Mouse (Mus musculus): ENCODE measurements at regions not wholly inside any gene's neighbourhood (a gene's known extent, or its start where the extent isn't known, plus 50 kb on each side); places are given as distances from the start of the nearest gene placed in this dataset.
"Not testable (repeated sequence)": the region's sequence is repeated elsewhere in the genome, so short reads cannot be mapped to it uniquely, and the experiment has no call there.

DNA sequence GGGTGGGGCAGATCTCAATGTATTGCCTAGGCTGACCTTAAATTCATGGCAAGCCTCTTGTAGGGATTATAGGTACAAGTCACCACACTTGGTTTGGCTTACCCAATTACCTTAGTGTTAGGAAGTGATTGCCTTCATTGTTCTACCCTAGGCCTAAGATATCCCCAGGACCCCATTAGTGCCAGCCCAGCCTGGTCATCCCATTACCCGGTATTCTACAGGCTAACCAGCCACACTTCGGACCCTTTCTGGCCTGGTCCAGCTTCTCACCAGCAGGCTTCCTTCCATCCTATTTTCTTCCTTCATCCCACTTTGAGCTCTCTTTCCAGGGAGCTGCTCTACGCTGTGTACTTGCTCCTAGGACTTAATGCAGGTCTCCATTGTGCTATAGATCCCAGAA, 59.5 kb downstream of the Tex35 start:
- ATAC-seq (replicated peaks; ENCODE audit: low read depth, poor library complexity, severe bottlenecking) = no peak

DNA sequence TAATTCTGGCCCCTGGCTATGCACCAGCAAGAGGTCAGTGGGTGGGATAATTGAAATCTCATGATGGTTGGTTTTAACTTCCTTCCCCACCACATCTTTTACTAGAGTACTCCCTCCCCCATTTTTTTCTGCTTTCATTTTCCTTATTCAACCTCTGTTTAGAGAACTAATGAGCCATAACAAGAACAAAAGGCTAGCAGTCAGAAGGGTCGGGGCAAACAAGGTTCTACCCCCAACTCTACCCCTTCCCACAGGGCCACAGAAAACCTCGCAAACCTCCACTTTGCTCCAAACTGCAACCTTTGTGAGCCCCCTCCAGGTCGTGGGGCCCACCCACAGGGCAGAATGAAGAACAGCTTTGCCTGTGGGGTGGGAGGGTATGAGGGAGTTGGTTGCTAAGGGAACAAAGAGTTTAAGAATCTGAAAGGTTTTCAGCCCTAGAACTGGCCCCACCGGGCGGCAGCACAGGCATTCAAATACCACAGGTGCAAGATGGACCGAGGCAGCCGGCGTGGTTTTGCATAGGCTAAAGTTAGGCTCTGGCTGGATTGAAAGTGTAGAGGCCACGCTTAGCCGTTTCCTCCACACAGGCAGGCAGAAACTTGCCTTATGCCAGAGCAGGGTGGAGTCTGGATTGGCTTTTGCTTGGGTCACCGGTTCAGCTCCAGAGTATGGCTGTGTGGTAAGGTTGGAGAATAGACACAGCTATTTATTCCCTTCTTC, 60.1 kb downstream of the Tex35 start:
- ATAC-seq (replicated peaks; ENCODE audit: low read depth, poor library complexity, severe bottlenecking) = peak; percentile 66

DNA sequence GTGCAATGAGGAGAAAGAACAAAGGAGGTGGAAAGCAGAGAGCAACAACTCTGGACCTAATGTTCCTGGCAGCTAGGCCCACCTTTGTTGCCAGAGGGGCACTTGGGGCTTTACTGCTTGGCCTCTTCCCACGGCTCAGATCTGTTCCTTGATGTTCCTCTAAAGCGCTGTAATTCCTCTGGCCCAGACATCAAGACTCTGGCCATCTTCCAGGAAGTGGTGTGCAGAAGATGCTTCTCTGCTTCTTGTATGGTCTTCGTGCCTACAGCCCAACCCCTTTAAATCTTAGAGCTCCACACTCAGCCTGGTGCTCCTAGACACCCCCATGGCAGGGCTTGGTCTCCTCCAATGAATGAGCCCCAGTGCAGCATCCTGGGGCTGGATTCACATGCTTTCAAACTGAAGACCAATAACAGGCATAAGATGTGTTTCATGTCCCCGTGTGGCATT, 60.7 kb downstream of the Tex35 start:
- ATAC-seq (replicated peaks; ENCODE audit: low read depth, poor library complexity, severe bottlenecking) = peak; percentile 20; the same call in 1 of the 2 replicates

DNA sequence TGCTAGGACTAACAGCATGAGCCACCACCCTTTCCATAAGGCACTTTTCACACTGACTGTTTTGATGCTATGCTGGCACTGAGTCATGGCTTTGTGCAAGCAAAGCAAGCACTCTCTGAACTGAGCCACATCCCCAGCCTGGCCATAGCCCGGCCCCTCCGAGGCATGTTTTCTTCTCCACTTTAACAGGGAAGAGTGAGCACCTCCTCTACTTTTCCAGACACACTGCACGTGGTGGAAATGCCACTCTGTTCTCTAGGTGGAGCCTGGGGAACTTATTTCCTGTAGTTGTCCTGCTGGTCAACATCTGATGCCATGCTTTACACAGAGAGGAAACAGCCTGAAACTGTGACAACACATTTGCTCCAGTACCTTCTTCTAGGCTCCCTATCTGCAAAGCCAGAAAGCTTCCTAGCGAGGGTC, 61.7 kb downstream of the Tex35 start:
- no peak for ATAC-seq (replicated peaks; ENCODE audit: low read depth, poor library complexity, severe bottlenecking)

DNA sequence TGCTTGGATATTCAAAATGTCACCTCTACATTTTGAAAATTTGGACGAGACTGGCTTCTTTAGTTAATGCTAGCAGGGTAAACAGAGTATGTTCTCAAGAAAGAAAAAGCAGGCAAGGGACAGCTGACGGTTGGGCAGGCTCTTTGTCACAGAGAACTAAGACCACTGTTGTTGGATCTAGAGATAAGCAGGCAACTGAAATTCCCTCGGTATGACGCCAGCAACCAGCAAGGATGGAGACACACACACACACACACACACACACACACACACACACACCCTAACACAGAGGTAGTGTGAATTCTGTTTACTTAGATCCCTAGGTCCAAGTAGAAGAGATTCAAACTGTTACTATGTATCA, 68.7 kb downstream of the Tex35 start:
- peak; percentile 24; the same call in 1 of the 2 replicates for ATAC-seq (replicated peaks; ENCODE audit: low read depth, poor library complexity, severe bottlenecking)

DNA sequence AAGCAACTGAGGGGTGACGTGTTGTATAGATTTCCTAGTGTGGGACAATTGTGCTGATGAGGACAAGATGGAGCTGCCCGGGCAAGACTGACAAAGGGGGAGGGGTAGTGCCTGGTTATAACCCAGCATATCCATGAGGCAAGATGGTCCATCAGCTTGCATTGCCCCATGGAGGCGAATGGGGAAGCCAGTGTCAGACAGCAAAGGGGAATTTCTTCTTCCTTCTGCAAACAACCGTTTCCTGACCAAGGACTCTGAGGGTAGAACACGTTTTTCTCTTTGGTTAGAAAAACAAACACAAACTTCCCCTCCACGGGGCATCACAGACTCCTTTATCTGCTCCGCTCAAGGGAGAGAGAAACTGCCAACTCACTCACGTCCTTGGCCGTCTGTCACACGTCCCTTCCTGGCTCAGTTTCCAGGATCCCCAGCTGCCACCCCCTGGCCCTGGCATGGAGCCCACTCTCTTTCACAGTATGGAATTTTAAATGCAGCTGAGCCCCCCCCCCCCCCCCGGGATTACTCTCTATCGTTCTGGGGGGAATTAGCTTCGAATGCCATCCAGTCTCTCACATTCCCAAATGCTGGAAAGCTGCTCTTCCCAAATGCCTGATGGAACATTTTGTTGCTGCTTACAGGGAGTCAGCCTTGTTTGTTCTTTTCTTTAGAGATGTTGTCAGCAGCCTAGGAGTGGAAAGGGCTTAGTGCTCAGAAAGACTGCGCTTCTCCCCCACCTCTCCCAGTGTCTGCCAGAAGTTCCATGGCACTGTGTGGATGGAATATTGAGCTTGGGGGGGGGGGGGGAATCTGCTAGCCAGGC, 69.3 kb downstream of the Tex35 start:
- peak; percentile 90 for ATAC-seq (replicated peaks; ENCODE audit: low read depth, poor library complexity, severe bottlenecking)

DNA sequence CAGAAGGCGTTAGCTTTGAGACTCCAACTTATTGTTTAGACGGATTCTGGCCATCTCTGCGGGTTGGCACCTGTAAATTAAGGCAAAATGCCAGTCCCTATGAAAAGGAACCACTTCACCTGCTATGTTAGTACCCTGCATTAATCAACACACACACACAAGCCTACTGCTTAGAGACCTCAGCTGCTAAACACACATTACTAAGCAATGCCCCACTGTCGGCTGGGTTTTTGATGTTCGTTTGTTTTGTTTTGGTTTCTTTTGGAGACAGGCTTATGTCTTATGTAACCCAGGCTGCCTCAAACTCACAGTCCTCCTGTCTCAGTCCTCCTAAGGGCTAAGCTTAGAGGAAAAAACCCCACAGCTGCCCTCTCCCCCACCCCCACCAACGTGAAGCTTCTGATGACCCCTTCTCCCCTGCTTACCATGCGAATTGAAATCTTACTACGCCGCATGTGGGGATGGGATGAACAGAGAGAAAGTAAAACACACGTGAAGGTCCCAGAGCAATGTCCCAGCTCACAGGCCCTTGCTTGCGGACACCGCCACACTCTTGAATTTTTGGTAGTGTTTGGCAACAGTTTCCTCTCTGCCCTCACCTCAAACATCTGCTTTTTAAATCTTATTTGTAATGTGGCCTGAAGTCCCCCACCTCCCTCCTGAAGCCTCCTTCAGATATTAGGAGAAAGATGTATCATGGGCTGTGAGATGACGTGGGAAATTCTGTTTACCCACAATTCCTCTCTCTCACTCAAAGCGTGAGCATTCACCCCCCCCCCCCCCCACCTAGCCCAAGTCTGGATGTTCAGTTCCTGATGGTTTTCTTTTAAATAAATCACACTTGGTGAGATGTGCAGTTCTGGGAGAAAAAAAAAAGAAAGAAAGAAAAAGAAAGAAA, 70.1 kb downstream of the Tex35 start:
- 0 out of 2 replicates have a peak, but pooled peaks have one; percentile 19 for ATAC-seq (replicated peaks; ENCODE audit: low read depth, poor library complexity, severe bottlenecking)

DNA sequence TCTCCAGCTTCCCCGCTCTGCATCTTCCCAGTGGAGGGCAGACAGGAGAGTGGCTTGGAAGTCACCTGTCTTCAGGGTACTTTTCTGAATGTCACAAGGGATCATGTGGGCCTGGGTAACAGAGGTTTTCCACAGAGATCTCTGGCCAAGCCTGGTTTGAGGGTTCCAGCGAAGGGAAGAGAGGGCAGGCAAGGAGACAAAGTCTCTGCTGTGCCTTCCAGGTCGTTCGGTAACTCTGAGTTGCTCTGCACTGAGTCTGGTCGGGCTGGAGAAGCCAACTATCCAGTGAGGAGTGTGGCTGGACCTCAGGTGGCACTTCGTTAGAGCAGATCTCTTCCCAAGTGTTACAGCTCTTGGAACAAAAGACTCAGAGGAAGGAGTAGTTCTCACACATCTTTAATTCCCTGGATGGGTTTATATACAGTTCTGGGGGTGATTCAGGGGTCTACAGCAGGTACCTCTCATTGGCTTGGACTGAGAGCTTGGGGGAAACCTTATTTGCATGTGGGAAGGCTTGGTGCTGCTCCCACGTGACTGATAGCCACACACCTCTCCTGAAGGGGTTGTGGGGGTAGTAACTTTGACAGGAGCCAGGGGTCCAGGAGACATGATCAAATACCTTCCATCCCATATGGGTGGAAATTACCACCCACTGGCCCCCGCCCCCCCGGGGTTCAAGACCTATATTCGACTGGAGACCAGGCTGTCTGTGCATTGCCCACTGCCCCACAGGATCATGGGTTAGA, 71.1 kb downstream of the Tex35 start:
- no peak for ATAC-seq (replicated peaks; ENCODE audit: low read depth, poor library complexity, severe bottlenecking)

DNA sequence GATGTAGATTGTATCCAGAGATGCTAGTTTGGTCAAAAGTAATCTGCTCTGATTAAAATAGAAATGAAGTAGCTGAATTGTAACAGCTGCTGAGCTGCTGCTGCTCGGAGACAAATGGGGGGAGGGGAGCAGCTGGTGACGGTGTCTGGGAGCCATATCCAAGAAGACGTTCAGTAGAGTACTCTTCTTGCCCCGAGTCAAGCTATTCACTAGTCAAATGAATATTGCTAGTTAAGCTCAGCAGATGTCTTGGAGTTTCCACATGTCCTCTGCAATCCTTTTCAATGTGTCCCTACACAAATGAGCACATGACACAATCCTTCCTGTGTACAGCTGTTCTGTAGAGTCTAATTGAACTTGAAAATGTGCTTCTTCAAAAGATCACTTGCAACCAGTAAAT, 71.7 kb downstream of the Tex35 start:
- ATAC-seq (replicated peaks; ENCODE audit: low read depth, poor library complexity, severe bottlenecking) = no peak

DNA sequence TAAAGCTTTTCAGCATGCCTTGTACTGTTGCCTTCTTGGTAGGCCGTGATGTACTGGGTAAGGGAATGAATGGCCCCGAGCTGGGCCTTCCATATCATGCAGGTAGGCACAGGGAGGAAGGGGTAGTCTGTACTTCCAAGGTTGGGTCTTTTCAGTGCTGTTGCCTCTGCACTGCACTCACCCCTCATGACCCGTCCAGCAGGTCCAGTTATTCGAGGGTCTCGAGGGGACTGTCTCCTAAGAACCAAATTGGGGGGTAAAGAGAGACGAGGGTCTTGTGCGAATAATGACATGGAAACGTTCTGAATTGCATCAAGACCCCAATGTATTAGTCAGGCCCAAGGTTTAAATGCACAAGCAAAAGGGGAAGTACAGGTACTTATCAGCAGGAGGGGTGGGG, 73.3 kb downstream of the Tex35 start:
- ATAC-seq (replicated peaks; ENCODE audit: low read depth, poor library complexity, severe bottlenecking) = not testable (repeated sequence)

DNA sequence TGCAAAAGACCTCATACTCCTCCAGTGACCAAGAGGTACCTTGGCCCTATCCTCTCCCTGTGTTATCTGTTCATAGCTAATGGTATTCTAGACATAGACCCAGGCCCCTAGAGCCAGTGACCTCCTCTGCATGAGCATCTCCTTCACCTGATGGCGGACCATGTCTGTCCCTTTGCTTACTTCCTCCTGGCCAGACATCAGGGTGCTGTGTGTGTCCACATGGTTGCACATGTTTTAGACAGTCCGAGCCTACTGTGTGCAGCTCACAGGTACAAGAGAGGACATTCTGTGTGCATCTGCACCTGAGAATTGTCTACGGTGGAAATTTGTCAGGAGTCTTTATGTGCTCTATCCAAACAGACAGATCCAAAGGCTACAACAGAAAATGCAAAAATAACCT, 79.8 kb downstream of the Tex35 start:
- no peak for ATAC-seq (replicated peaks; ENCODE audit: low read depth, poor library complexity, severe bottlenecking)

DNA sequence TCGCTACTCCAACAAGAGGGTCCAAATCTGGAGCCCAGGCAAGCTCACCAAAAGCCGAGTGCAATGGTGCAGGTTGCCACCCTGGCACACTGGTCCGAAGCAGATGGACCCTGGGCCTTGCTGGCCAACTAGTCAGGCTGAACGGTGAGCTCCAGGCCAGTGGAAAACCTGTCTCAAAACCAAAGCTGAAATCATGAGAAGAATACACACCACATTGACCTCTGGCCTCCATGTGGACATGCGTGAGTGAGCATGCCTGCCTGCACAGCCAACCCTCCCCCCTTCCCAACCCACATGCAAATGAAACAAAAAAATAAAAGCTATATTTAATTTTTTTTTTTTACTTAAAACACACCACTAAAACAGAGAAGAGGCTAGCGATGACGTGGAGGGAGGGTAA, 80.8 kb downstream of the Tex35 start:
- ATAC-seq (replicated peaks; ENCODE audit: low read depth, poor library complexity, severe bottlenecking) = no peak

DNA sequence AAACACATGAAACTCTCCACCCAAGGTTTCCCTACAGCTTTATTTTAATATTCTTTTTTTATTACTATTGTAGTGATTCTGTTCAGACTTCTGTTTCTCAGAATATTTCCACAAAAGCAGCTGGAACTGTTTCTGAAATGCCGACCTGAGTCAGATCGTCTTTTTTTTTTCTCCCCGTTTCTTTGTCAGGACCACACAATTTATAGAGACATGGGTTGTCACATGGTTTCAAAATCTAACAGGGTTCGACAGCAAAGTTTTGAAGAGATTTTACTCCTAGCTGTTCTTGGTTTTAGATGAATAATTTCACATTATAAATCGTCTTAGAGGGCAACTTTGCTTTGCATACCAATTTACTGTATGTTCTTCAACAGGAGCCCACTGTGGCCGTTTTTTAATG, 84.0 kb upstream of the Ralgps2 start:
- ATAC-seq (replicated peaks; ENCODE audit: low read depth, poor library complexity, severe bottlenecking) = no peak

DNA sequence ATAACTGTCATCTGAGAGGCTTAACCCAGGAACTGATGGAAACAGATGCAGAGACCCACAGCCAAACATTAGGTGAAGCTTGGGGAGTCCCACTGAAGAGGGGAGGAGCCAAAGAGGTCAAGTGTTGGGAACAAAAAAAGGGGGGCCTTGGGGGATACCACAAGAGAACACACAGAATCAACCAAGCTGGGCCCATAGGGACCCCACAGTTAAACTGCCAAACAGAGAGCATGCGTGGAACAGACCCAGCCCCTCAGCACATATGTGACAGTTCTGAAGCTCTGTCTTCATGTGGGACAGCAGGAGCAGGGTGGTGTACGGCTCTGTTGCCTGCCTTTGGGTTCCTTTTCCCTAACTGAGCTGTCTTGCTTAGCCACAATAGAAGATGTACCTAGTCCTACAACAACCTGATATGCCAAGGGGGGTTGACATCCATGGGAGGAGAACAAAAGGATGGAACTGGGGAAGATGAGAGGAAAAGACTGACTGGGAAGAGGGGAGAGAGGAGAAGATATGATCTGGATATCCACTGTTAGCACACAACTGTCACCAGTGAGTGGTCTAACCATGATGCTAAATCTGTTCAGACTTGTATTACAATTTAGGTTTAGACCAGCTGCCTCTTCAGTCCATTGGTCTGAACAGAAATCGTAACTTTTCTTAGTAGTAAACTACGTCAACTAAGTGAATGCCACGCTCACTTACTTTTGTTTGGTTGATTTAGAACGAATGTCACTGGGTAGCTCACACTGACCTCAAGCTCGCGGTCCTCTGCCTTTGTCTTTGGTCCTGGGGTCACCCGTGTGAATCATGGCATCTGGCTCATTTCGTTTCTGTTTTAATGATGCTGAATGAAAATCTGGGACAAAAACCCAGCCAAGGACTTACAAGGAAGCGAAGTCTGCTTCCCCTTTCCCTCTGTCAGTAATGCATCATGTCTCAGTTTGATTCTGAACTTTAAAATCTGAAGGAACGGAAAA, 83.3 kb upstream of the Ralgps2 start:
- ATAC-seq (replicated peaks; ENCODE audit: low read depth, poor library complexity, severe bottlenecking) = no peak

DNA sequence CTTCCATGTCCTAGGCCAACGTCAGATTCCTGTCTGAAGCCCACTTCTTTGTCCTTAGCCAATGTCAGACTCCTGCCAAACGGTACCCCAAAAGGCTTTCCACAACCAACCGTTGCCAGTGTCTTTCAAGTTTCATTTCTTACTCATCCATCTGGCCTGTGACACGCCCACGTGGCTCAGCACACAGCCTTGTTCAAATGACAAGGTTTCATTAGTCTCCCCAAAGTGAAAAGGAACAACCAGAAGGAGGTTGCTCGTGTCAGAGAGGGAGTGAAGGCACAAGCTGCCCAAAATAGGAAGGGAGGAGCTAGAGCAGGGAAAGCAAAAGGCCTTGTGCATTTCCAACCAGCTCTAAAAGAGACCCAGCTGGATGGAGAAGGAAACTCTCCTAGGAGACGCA, 80.5 kb upstream of the Ralgps2 start:
- ATAC-seq (replicated peaks; ENCODE audit: low read depth, poor library complexity, severe bottlenecking) = peak; percentile 37

DNA sequence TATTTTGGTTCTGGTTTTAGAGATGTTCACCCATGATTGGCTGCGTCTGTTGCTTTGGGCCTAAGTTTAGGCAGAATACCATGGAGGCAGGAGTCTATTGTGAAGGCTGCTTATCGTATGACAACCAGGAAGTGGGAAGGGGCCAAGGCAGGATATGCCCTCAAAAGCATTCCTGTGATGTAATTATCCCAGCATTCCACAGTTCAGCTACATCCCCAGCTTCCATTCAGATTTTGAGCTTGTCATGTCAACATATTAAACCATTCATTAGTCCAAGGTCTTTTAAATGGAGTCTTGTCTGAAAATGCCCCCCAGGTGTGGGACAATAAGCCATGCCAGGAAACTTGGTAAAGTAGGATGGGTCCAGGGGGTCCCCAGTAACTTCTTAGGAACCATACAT, 79.3 kb upstream of the Ralgps2 start:
- ATAC-seq (replicated peaks; ENCODE audit: low read depth, poor library complexity, severe bottlenecking) = no peak

DNA sequence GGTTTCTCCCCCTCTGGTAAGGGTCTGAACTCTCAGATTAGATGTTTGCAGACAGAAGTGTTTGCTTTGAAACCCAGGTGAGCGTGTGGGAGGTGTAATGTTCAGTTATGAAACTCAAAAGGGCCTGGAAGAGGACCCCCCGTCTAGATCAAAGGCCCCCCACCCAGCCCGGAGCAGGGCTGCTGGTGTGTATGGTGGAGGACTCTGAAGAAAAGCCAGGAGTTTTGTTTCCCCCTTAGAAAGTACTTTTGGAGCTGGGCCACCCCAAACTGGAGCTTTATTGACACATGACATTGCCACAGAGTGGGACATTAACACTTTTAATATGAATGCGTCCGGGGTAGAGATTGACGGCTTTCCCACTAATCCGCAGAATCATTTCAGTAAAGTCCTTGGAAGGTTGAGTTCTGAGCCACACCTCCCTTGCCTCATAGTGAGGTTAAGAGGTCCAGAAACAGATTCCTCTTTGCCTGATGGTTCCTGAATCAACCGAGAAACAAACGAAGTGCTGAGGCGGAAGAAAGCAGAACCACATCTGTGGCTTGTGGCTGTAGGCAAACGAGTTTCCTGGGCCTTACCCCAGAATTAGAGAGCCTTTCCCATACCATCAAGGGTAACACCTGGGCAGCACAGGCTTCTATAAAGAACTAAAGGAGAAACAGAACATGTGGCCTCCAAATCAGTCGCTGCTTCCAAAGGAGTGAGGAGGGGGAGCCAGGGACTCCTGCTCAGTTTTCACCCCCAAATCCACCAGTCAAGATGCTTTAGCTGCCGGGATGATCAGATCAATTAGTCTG, 78.0 kb upstream of the Ralgps2 start:
- ATAC-seq (replicated peaks; ENCODE audit: low read depth, poor library complexity, severe bottlenecking) = peak; percentile 86

DNA sequence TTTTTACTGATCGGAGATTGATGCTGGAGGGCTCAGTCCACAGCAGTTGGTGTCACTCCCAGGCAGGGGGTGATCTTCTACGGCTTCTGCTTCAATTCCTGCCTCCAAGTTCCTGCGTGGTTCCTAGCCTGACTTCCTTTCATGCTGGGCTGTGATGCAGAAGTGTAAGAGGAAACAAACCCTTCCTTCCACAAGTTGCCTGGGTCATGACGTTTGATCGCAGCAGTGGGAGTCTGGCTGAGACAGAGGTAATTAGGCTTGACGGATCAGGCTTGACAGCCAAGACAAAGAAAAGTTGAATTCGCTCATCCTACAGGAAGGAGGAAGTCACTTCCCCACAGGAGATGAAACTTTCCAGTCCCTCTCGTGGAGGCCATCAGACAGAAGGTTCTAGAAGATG, 77.2 kb upstream of the Ralgps2 start:
- peak; percentile 37 for ATAC-seq (replicated peaks; ENCODE audit: low read depth, poor library complexity, severe bottlenecking)

Measured in common myeloid progenitor, adult 5-6 weeks (primary cell).